Mouse (Mus musculus): ENCODE measurements around the gene Stab2. TPM values are rescaled to one million over a fixed set of nuclear protein-coding genes. Genes with fewer than 3 reads are reported as not detected.

Stab2 gene
- polyA plus RNA-seq, 1 experiment from 2014 or later, result 2.6 TPM

DNA sequence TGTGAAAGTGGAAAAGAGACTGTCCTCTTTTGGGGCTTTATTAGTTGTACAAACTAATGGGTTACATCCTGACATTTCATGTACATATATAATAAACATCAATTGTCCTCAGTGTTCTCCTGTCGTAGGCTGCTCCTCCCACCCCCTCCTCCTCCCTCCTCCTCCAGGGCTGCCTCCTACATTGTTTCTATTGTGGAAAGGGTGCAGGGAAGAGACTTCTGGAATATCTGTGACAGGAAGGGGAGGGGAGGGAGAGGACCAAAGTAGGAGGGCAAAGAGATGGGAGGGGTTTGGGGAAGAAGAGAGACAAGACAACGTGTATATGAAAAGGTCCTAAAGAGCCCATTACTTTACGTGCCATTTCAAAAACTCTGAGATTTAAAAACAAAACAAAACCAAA, 73.9 kb downstream of the Stab2 start:
- no peak overlapping the region for H3K27ac ChIP-seq
- no peak overlapping the region for H3K4me3 ChIP-seq (replicated peaks)
- no peaks in the 10 kb centered on the region for H3K36me3 ChIP-seq
- no peaks in the 10 kb centered on the region for H3K27me3 ChIP-seq
- ATAC-seq (replicated peaks; ENCODE audit: low FRiP score), result peak; percentile 56; the same call in 1 of the 2 replicates
- no peak overlapping the region for H3K4me2 ChIP-seq
- no peaks in the 10 kb centered on the region for H3K9me3 ChIP-seq (replicated peaks)
- H3K4me1 ChIP-seq, result peaks cover 6% of the 10 kb centered on the region; the same call in 1 of the 2 replicates
- 29% methylated on average over 3 of the region's 3 CpGs for WGBS
- H3K9ac ChIP-seq, result no peak overlapping the region

GRCm38 (mm10) chr10:86933180-86933695, 74.6 kb downstream of the Stab2 start:
- H3K4me2 ChIP-seq, result no peak overlapping the region
- H3K4me1 ChIP-seq, result peaks cover 6% of the 10 kb centered on the region; the same call in 1 of the 2 replicates
- no peak overlapping the region for H3K9ac ChIP-seq
- 55% methylated on average over 9 of the region's 9 CpGs for WGBS
- no peaks in the 10 kb centered on the region for H3K36me3 ChIP-seq
- no peak overlapping the region for H3K27ac ChIP-seq
- H3K4me3 ChIP-seq (replicated peaks), result no peak overlapping the region
- no peaks in the 10 kb centered on the region for H3K27me3 ChIP-seq
- no peaks in the 10 kb centered on the region for H3K9me3 ChIP-seq (replicated peaks)
- no peak; the same call in 1 of the 2 replicates for ATAC-seq (replicated peaks; ENCODE audit: low FRiP score)

- 87% methylated on average over 1 of the region's 1 CpGs for WGBS
- Histone ChIP-seq H3K4me3 (replicated peaks) (no peak overlapping the region), H3K27ac (no peak overlapping the region), H3K36me3 (no peaks in the 10 kb centered on the region), H3K9ac (no peak overlapping the region), H3K4me1 (no peaks in the 10 kb centered on the region), H3K4me2 (no peak overlapping the region), H3K27me3 (no peaks in the 10 kb centered on the region), H3K9me3 (replicated peaks) (no peaks in the 10 kb centered on the region)
- ATAC-seq (replicated peaks; ENCODE audit: low FRiP score), result no peak
Measured at GRCm38 (mm10) chr10:86923602-86924001, 84.2 kb downstream of the Stab2 start.

- no peak for ATAC-seq (replicated peaks; ENCODE audit: low FRiP score)
- H3K4me3 ChIP-seq (replicated peaks), result no peak overlapping the region
- no peak overlapping the region for H3K9ac ChIP-seq
- H3K4me2 ChIP-seq, result no peak overlapping the region
- no peaks in the 10 kb centered on the region for H3K4me1 ChIP-seq
- no peaks in the 10 kb centered on the region for H3K9me3 ChIP-seq (replicated peaks)
- H3K27me3 ChIP-seq, result no peaks in the 10 kb centered on the region
- no peak overlapping the region for H3K27ac ChIP-seq
- no peaks in the 10 kb centered on the region for H3K36me3 ChIP-seq
Measured at GRCm38 (mm10) chr10:86915595-86915994, 92.2 kb downstream of the Stab2 start.

- H3K4me1 ChIP-seq, result no peaks in the 10 kb centered on the region
- no peak overlapping the region for H3K4me3 ChIP-seq (replicated peaks)
- H3K27me3 ChIP-seq, result no peaks in the 10 kb centered on the region
- H3K36me3 ChIP-seq, result no peaks in the 10 kb centered on the region
- H3K27ac ChIP-seq, result no peak overlapping the region
- 95% methylated on average over 18 of the region's 18 CpGs for WGBS
- no peaks in the 10 kb centered on the region for H3K9me3 ChIP-seq (replicated peaks)
- H3K9ac ChIP-seq, result no peak overlapping the region
- H3K4me2 ChIP-seq, result no peak overlapping the region
- no peak for ATAC-seq (replicated peaks; ENCODE audit: low FRiP score)
Measured at GRCm38 (mm10) chr10:86908562-86908961, 99.3 kb downstream of the Stab2 start.

DNA sequence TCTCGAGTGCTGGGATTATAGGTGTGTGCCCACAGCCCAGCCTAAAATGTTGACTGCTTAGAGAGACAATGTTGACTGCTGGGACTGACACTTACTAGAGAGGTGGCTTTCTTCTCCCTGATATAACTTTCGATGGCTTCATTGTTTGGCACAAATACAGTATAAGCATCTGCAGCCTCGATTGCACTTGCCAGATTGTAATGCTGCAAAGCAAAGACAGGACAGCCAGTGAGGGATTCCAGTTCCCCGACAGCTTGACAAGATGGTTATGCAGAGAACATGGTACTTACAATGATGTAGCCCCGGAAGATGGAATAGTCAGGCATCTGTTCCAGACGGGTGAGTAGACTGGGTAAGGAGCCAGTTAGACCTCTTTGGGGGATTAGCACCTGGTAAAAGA, 100.8 kb downstream of the Stab2 start:
- no peaks in the 10 kb centered on the region for H3K27me3 ChIP-seq
- no peaks in the 10 kb centered on the region for H3K9me3 ChIP-seq (replicated peaks)
- no peak overlapping the region for H3K4me3 ChIP-seq (replicated peaks)
- no peak for ATAC-seq (replicated peaks; ENCODE audit: low FRiP score)
- 81% methylated on average over 6 of the region's 6 CpGs for WGBS
- H3K9ac ChIP-seq, result no peak overlapping the region
- no peak overlapping the region for H3K4me2 ChIP-seq
- H3K4me1 ChIP-seq, result no peaks in the 10 kb centered on the region
- no peaks in the 10 kb centered on the region for H3K36me3 ChIP-seq
- H3K27ac ChIP-seq, result no peak overlapping the region

- H3K27ac ChIP-seq, result no peak overlapping the region
- WGBS, result 72% methylated on average over 2 of the region's 2 CpGs
- no peak for ATAC-seq (replicated peaks; ENCODE audit: low FRiP score)
- no peaks in the 10 kb centered on the region for H3K27me3 ChIP-seq
- H3K4me1 ChIP-seq, result no peaks in the 10 kb centered on the region
- no peaks in the 10 kb centered on the region for H3K36me3 ChIP-seq
- no peak overlapping the region for H3K4me2 ChIP-seq
- H3K4me3 ChIP-seq (replicated peaks), result no peak overlapping the region
- no peaks in the 10 kb centered on the region for H3K9me3 ChIP-seq (replicated peaks)
- no peak overlapping the region for H3K9ac ChIP-seq
Measured at GRCm38 (mm10) chr10:86895531-86895930, 112.3 kb downstream of the Stab2 start.

DNA sequence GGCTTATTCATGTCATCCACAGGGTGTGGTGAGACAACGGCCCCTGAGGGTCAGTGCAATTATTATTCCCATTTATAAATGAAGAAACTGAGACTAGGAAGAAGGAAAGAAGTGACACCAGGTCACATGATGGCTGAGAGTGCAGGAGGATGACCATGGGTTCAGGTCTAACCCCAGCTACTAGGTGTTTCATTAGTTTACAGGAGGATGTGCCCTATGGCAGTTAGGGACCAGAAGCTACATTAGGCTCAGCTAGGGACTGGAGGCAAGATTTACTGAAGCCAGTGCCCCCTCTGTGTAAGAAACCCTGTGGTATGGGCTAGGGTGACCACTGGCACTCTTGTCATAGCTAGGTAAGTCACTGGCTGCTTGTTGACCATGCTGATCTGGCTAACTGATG, 116.8 kb downstream of the Stab2 start:
- Histone ChIP-seq H3K27ac (no peak overlapping the region), H3K27me3 (no peaks in the 10 kb centered on the region), H3K4me2 (no peak overlapping the region), H3K36me3 (no peaks in the 10 kb centered on the region), H3K9ac (no peak overlapping the region), H3K9me3 (replicated peaks) (no peaks in the 10 kb centered on the region), H3K4me3 (replicated peaks) (no peak overlapping the region), H3K4me1 (no peaks in the 10 kb centered on the region)
- WGBS, result 97% methylated on average over 1 of the region's 1 CpGs
- no peak for ATAC-seq (replicated peaks; ENCODE audit: low FRiP score)

- no peak for ATAC-seq (replicated peaks; ENCODE audit: low FRiP score)
- Histone ChIP-seq H3K4me1 (no peaks in the 10 kb centered on the region), H3K4me2 (no peak overlapping the region), H3K27me3 (no peaks in the 10 kb centered on the region), H3K4me3 (replicated peaks) (no peak overlapping the region), H3K9ac (no peak overlapping the region), H3K36me3 (no peaks in the 10 kb centered on the region), H3K9me3 (replicated peaks) (no peaks in the 10 kb centered on the region), H3K27ac (no peak overlapping the region)
- 90% methylated on average over 14 of the region's 14 CpGs for WGBS
Measured at GRCm38 (mm10) chr10:86890166-86890930, 117.5 kb downstream of the Stab2 start.

DNA sequence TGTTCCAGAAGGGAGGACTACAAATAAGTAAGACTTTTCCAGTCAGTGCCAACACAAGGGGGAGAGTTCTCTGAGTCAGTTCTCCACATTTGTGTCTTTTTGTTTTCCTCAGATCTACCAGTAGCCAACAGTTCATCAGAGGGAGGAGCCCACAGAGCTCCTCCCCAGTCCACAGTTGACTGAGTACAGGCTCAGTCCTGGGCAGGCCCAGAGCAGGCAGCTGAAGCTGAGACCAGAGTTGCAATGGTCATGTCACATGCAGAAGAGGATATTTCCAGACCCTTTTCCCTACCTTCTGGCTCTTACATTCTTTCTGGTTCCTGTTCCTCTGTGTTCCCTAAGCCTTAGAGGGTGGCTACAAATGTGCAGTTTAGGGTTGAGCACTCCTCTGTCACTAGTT, 118.4 kb downstream of the Stab2 start:
- no peak overlapping the region for H3K9ac ChIP-seq
- no peak for ATAC-seq (replicated peaks; ENCODE audit: low FRiP score)
- H3K36me3 ChIP-seq, result no peaks in the 10 kb centered on the region
- no peaks in the 10 kb centered on the region for H3K9me3 ChIP-seq (replicated peaks)
- H3K4me1 ChIP-seq, result no peaks in the 10 kb centered on the region
- no peak overlapping the region for H3K4me3 ChIP-seq (replicated peaks)
- H3K4me2 ChIP-seq, result no peak overlapping the region
- H3K27ac ChIP-seq, result no peak overlapping the region
- no peaks in the 10 kb centered on the region for H3K27me3 ChIP-seq

- H3K4me1 ChIP-seq, result no peaks in the 10 kb centered on the region
- H3K9ac ChIP-seq, result no peak overlapping the region
- no peaks in the 10 kb centered on the region for H3K36me3 ChIP-seq
- no peak overlapping the region for H3K27ac ChIP-seq
- no peak overlapping the region for H3K4me2 ChIP-seq
- no peaks in the 10 kb centered on the region for H3K27me3 ChIP-seq
- ATAC-seq (replicated peaks; ENCODE audit: low FRiP score), result no peak
- no peaks in the 10 kb centered on the region for H3K9me3 ChIP-seq (replicated peaks)
- 95% methylated on average over 1 of the region's 1 CpGs for WGBS
- H3K4me3 ChIP-seq (replicated peaks), result no peak overlapping the region
Measured at GRCm38 (mm10) chr10:86886434-86886833, 121.4 kb downstream of the Stab2 start.

- Histone ChIP-seq H3K27me3 (no peaks in the 10 kb centered on the region), H3K36me3 (no peaks in the 10 kb centered on the region), H3K4me1 (no peaks in the 10 kb centered on the region), H3K9ac (no peak overlapping the region), H3K4me3 (replicated peaks) (no peak overlapping the region), H3K4me2 (no peak overlapping the region), H3K27ac (no peak overlapping the region), H3K9me3 (replicated peaks) (no peaks in the 10 kb centered on the region)
- no peak for ATAC-seq (replicated peaks; ENCODE audit: low FRiP score)
Measured at GRCm38 (mm10) chr10:86881448-86881847, 126.4 kb downstream of the Stab2 start.

Measured in kidney, embryonic 15.5 days (tissue).